Mouse (Mus musculus) stomach, adult 2 months (tissue): ENCODE measurements around the gene Pip. TPM values are rescaled to one million over a fixed set of nuclear protein-coding genes. Genes with fewer than 3 reads are reported as not detected.

Experiments
- polyA plus RNA-seq: library from polyadenylated mRNA; depleted of rRNA; stranded (reverse); fragments of >200 nt; gene quantifications from 2 replicates; pipeline ENCODE4 v1.2.3, GENCODE M21; 2012; rRNA removed

Gene Pip
- polyA plus RNA-seq, result not detected in 2 replicates

DNA sequence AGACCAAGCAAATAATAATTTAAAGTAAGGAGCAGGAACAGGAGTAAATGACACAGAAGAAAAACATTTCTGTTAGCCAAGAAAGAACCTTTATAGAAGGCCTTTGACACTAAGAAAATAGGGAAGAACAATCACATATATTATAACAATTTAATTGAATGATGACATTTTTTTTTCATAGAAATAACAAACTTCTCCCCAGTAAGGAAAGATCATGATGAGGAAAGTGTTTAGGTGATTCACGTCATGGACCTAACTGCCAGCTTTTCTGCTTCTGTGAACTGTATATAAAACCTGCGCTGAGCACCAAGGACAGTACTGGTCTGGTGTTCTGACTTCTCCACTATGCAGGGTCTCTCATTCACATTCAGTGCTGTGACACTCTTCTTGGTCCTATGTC lies at the start of gene Pip:
Gene Pip (plus strand): TSS at position 301 of the 400 bp plus-strand sequence.

DNA sequence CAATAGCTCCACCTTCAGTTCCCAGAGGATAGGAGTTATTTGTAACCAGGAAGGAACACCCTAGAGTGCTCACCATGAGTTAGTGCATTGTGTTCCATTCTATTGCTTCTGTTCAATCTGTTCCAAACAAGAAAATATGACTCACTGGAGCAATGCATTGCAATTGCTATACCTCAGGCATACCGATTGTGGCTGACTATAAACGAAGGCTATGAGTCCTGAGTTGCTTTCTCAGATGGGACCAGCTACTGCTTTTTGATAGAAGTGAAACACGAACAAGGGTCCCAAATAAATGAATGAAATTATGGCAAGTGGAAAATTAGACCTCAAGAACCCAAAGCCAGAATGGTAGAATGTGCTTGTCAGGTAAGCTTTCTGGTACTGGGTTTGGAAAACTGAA lies 5.4 kb downstream of the Pip start, which contains the start of gene Sval2:
Gene Sval2 (plus strand): TSS at position 301 of the 400 bp plus-strand sequence.

Other genes with a start within 250 kb of the Pip start
- gene Ephb6, start 242.1 kb upstream of the Pip start, polyA plus RNA-seq, result 14.3 and 20.0 TPM in 2 replicates
- gene Trpv6, start 211.1 kb upstream of the Pip start, polyA plus RNA-seq, result 0.26 and 0.41 TPM in 2 replicates
- gene Trpv5, start 166.8 kb upstream of the Pip start, polyA plus RNA-seq, result not detected in 2 replicates
- not detected in 2 replicates for gene Llcfc1, start 163.1 kb upstream of the Pip start, polyA plus RNA-seq
- gene Kel, start 143.2 kb upstream of the Pip start, polyA plus RNA-seq, result not detected in 2 replicates
- gene Olfr459, start 72.4 kb upstream of the Pip start, polyA plus RNA-seq, result not detected in 2 replicates
- not detected in 2 replicates for gene Sval2, start 5.5 kb downstream of the Pip start, polyA plus RNA-seq
- gene Sval1, start 104.1 kb downstream of the Pip start, polyA plus RNA-seq, result not detected in 2 replicates
- not detected in 2 replicates for gene Sval3, start 120.6 kb downstream of the Pip start, polyA plus RNA-seq
- not detected in 2 replicates for gene Sva, start 190.9 kb downstream of the Pip start, polyA plus RNA-seq